1 mouse cellular context compared by ENCODE assay signal in the genomic region with DNA sequence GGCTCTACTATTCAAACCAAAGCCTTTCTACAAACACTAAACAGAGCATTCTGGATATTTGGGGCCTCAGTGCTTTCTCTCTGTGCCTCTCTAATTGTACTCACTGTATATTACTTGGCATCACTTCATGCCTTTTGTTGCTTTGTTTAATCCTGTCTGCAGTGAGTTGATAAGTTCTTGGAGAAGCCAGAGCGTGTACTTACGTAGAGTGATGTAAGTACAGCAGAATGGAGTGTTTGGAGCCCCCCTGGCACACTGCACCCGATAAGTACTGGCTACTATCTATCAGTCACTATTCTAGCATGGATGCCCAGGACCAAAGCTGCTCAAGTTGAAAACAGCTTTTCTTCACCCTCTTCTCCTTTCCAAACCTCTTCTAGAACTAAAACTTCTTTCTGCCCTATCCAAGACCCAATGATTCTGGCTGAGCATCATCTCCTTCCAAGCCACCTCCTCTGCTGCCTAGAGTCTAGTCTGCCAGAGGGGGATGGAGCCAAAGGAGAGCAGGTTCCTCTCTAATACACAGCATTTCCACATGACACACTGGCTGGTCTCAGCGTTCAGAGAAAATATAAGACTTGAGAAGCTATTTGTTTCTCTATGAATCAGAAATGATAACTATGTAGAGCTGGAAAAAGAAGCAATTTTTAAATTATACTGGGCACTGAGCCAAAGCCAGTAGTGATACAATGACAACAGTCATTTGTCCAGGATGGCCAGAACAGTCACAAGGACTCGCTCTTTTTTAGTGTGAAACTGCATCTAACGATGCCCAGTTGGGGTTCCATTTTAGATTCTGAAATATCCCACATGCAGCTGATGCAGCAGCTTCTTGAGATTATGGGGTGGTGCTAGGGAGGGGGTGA.
TF ChIP-seq lines count a peak whose summit lies in the region.

No protein-coding gene starts in this region.

TF ChIP-seq in MEL, 35 proteins besides CTCF, POLR2A, EP300 and RAD21 (continued from another document):
- TF ChIP-seq MYC (IDR thresholded peaks at IDR 0.05; ENCODE audit: low read depth, low read length) (no peak), MAZ (IDR thresholded peaks at IDR 0.05; ENCODE audit: low read depth, low read length) (no peak), UBTF (IDR thresholded peaks at IDR 0.05; ENCODE audit: borderline replicate concordance, insufficient read depth, low read depth, low read length) (no peak)
